Mouse (Mus musculus) heart, adult 9 months (tissue): ENCODE measurements around the gene Ado.

Experiments
- DNase-seq, 2 experiments: peaks; one replicate each; pipeline ENCODE4 v3.0.0; 2022; ENCODE audit warnings: low spot score in 2 of 2

The Ado gene

GRCm38 (mm10) chr10:67548877-67549731 is at the start of gene Ado:
Gene Ado (minus strand): TSS chr10:67548955.
- peak; percentile 86 to 91 for DNase-seq

GRCm38 (mm10) chr10:67595278-67595677 is 46.5 kb upstream of the Ado start:
- DNase-seq = no peak

GRCm38 (mm10) chr10:67585873-67586610 is 37.3 kb upstream of the Ado start:
- no peak for DNase-seq

GRCm38 (mm10) chr10:67581698-67582285 is 33.0 kb upstream of the Ado start:
- DNase-seq = no peak

GRCm38 (mm10) chr10:67579830-67580229 is 31.1 kb upstream of the Ado start:
- DNase-seq = peak in 1 of 2 experiments; percentile 19

- no peak for DNase-seq
These were observed 24.6 kb upstream of the Ado start for GRCm38 (mm10) chr10:67573310-67573709.

- no peak for DNase-seq
These were observed 22.7 kb upstream of the Ado start for GRCm38 (mm10) chr10:67571443-67571842.

- DNase-seq = no peak
These were observed 20.8 kb upstream of the Ado start for GRCm38 (mm10) chr10:67569539-67569938.

DNA sequence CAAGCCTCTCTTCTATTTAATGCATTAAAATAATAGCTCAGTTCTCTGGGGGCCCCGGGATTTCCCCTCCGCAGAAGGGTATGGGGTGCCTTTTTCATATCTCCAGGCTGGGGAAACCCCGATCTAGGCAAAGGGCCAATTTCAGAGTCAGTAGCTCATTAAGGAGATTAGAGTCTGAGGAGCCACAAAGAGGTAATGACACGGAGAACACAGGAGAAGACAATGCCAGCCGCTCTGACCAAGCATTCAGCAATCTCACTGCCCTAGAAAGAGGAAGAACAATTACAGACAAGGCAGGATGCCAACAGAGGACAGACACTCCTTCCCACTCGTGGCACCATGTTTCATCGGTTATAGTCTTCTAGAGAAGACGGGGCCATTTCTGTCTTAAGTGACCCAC is 17.3 kb upstream of the Ado start:
- no peak for DNase-seq

- DNase-seq = no peak
These were observed 15.8 kb upstream of the Ado start for GRCm38 (mm10) chr10:67564509-67564908.

- DNase-seq = no peak
These were observed 12.4 kb upstream of the Ado start for GRCm38 (mm10) chr10:67561185-67561584.

DNA sequence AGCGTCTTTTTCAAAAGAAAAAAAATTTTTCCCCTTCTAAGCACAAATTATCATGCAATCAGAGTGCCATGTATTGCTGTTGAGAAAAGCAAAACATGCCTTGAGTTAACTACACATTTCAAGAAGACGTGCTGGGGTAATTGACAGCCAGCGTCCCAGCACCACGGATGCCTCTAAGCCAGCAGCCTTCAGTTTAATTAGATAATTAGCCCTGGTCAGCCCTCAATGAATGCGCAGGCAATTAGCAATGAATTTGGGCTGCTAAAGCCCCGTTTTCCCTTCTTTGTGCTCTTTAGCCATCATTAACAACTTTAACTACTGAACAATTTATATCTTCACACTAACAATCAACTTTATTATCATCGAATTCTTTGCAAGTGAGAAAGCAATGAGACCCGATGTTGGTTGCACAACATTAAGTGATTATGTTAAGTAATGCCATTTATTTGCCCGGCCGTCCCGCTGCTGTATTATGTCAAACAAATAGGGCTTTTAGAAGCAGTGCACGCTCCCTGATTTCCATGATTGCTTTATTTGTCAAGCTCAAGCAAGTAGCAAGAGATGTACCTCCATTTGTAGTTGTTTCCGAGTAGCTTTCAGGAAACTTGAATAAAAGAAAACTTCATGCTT is 11.1 kb upstream of the Ado start:
- no peak for DNase-seq

GRCm38 (mm10) chr10:67558053-67558452 is 9.3 kb upstream of the Ado start:
- DNase-seq = no peak

- DNase-seq = peak in 1 of 2 experiments; percentile 21
These were observed 397 bp downstream of the Ado start for GRCm38 (mm10) chr10:67548261-67548854.

GRCm38 (mm10) chr10:67547850-67548260 is 900 bp downstream of the Ado start:
- DNase-seq = peak; percentile 18 to 25

DNA sequence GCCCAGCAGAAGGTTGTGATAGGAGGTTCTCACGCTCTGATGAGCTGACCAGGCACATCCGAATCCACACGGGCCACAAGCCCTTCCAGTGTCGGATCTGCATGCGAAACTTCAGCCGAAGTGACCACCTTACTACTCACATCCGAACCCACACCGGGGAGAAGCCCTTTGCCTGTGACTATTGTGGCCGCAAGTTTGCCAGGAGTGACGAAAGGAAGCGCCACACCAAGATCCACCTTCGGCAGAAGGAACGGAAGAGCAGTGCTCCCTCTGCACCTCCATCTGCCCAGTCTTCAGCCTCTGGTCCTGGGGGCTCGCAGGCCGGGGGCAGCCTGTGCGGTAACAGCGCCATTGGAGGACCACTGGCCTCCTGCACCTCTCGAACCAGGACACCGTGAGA is 8.2 kb downstream of the Ado start:
- DNase-seq = no peak

DNA sequence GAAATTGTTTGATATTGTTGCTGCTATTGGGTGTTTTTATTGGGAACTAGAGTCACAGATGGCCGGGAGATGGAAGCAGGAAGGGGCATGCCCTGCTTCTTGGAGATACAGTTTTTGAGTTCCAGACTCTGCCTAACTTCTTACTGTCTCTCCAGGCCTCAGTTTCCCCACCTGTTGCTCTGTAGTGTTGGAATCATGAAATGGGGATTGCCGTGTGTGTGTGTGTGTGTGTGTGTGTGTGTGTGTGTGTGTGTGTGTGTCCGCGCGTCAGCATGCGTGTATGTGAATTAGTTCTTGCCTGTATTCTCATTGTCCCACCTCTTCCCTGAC is 9.4 kb downstream of the Ado start:
- DNase-seq = no peak

DNA sequence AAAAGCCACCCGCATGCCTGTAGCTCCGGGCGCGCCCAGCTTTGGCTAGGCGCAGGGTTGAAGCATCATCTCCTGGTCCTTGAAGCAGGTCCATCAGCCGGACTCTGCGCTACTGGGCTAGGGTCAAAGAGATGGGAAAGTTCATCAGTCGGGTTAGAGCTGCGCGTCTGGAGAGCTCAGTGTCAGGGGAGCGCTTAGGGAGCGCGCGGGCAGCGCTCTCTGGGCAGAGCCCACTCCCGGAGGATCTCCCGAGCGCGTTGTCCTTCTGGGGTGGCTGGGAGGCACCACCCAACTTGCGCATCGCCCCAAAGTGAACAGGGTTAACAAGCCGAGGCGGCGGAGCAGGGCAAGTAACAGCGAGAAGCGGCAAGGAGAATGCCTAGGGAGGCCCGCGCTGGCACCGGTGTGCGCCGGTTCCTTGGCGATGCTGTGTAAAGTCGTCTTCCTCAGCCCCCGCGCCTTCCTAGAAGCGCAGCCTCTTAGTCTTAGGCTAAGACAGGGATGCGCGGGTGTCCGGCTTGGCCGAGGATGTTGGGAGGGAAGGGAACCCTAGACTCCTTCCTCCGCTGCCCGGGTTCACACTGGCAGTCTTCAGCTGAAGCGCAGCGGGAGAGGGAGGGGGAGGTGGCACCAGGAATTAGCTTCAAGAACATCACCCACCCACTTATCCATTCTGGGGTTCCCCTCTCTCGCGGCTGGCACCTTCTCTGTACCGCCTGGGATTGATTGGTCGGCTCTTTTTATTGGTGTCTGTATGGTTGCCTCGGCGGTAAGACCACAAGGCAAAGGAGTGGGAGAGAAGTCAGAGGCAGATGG is 10.0 kb downstream of the Ado start:
- DNase-seq = no peak

- peak in 1 of 2 experiments; percentile 13 for DNase-seq
These were observed 10.6 kb downstream of the Ado start for GRCm38 (mm10) chr10:67538106-67538505.

DNA sequence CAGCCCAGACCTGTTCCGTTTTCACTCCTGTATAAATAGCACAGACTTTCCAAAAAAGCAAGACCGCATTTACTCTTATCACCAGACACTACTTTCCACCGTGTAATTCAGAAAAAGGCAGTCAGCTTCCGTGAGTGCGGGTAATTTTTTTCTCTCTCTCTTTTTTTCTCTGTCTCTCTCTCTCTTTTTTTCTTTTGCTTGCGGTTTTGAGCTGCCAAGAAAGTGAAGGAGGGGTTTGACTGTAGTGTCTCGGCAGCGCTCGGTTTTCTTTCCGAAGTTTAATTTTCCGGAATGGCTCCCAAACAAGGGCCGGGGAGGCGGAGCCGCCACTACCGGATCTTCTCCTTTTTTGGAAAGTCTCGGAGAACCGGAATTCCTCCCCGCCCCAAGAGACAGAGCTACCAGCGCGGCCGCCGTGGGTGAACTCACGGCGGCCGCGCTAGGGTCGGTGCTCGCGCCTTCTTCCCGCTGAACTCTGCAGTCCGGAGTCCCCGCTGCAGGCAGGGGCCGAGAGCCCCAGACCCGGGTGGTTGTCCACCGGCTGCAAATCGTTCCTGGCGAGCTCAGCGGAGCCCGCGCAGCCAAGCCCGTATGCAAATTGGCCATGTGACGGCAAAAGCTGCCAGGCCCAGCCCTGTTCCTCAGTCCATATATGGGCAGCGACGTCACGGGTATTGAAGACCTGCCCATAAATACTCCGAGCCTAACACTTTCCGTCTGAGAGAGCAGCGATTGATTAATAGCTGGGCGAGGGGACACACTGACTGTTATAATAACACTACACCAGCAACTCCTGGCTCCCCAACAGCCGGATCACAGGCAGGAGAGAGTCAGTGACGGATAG is 11.4 kb downstream of the Ado start:
- DNase-seq = peak; percentile 90 to 94
